ENCODE assay signal across 8 mouse cellular contexts in the genomic region with DNA sequence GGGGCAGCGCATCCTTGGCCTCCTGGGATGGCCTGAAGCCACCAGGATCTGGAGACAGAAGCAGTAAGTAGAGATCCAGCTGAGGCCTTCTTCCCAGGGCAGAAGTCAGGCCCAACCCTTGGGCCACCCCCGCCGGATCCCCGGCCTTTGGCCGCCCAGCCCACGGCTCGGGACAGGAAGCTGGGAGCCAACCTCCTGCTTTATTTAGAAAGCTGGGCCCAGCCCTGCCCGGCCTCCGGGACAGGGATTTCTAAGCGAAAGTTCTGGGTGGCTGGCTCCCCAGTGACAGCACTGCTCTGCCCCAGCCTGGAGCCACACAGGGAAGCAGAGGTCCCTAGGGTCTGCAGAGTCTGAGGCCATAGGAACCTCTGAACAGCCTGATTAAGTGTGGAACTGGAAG. TPM values are rescaled to one million over a fixed set of nuclear protein-coding genes. Genes with fewer than 3 reads are reported as not detected.
DNase-seq lines count a peak whose midpoint lies in the region; ATAC-seq and TF ChIP-seq lines count a peak whose summit lies in the region.

No protein-coding gene starts in this region.

- H3K4me2 ChIP-seq in heart, embryonic 15.5 days, result peak overlapping the region; percentile 23
- 0 out of 2 replicates have a peak overlapping the region, but pooled peaks have one; percentile 3 for H3K4me2 ChIP-seq in midbrain, embryonic 14.5 days (ENCODE audit: low read length)

- no peaks in the 10 kb centered on the region for H3K36me3 ChIP-seq in testis, adult 2 months (ENCODE audit: control insufficient read depth, insufficient read depth, low read length)
- H3K36me3 ChIP-seq in heart, embryonic 15.5 days, result no peaks in the 10 kb centered on the region
- 0 out of 2 replicates have a peak, but pooled peaks cover 6% of the 10 kb centered on the region for H3K36me3 ChIP-seq in midbrain, embryonic 14.5 days (ENCODE audit: control insufficient read depth, insufficient read depth, low read length)

- no peaks in the 10 kb centered on the region for H3K27me3 ChIP-seq in testis, adult 2 months (ENCODE audit: control insufficient read depth, insufficient read depth, low read length)
- H3K27me3 ChIP-seq in heart, embryonic 15.5 days, result no peaks in the 10 kb centered on the region
- H3K27me3 ChIP-seq in midbrain, embryonic 14.5 days (ENCODE audit: control insufficient read depth, insufficient read depth, low read length), result no peaks in the 10 kb centered on the region

- no peak for DNase-seq in testis, postnatal 10 days (ENCODE audit: low spot score)
- DNase-seq in kidney, postnatal 4 days, result peak; percentile 58 to 77
- no peak for DNase-seq in midbrain, embryonic 14.5 days
- no peak for DNase-seq in spleen, postnatal 4 days (ENCODE audit: low spot score in 2 of 2)
- no peak for DNase-seq in thymus, postnatal 14 days
- DNase-seq in right cerebral cortex, adult 18-20 months, result no peak

- ATAC-seq in heart, embryonic 15.5 days (replicated peaks; ENCODE audit: insufficient number of reproducible peaks, insufficient read depth, low FRiP score, low read depth), result no peak
- no peak for ATAC-seq in midbrain, embryonic 14.5 days (ENCODE audit: low FRiP score, low TSS enrichment)

- H3K4me3 ChIP-seq in testis, adult 2 months (ENCODE audit: control insufficient read depth, low read depth, low read length), result no peak overlapping the region
- no peak overlapping the region for H3K4me3 ChIP-seq in heart, embryonic 15.5 days
- H3K4me3 ChIP-seq in midbrain, embryonic 14.5 days (replicated peaks; ENCODE audit: low read depth, low read length), result no peak overlapping the region

- peak overlapping the region; percentile 36; the same call in 1 of the 2 replicates for H3K27ac ChIP-seq in testis, adult 2 months (ENCODE audit: control insufficient read depth, insufficient read depth, low read depth, low read length)
- H3K27ac ChIP-seq in heart, embryonic 15.5 days, result peak overlapping the region; percentile 32; the same call in 1 of the 2 replicates
- no peak overlapping the region for H3K27ac ChIP-seq in midbrain, embryonic 14.5 days (replicated peaks; ENCODE audit: low read depth, low read length)

- no peak for TF ChIP-seq CTCF in testis, adult 2 months (IDR thresholded peaks at IDR 0.05; ENCODE audit: control insufficient read depth, insufficient read depth, insufficient replicate concordance, low read depth, low read length)

- no peaks in the 10 kb centered on the region for H3K9me3 ChIP-seq in heart, embryonic 15.5 days (replicated peaks)
- H3K9me3 ChIP-seq in midbrain, embryonic 14.5 days (ENCODE audit: control insufficient read depth, low read length), result no peaks in the 10 kb centered on the region

- peaks cover 9% of the 10 kb centered on the region for H3K4me1 ChIP-seq in testis, adult 2 months (ENCODE audit: control insufficient read depth, insufficient read depth, low read length)
- peaks cover 36% of the 10 kb centered on the region for H3K4me1 ChIP-seq in heart, embryonic 15.5 days (replicated peaks)
- H3K4me1 ChIP-seq in midbrain, embryonic 14.5 days (ENCODE audit: control insufficient read depth, insufficient read depth, low read length), result peaks cover 24% of the 10 kb centered on the region

- peak overlapping the region; percentile 1; the same call in 1 of the 2 replicates for H3K9ac ChIP-seq in heart, embryonic 15.5 days
- peak overlapping the region; percentile 9; the same call in 1 of the 2 replicates for H3K9ac ChIP-seq in midbrain, embryonic 14.5 days (replicated peaks; ENCODE audit: low read length)

- no peak for TF ChIP-seq POLR2A in testis, adult 2 months (IDR thresholded peaks at IDR 0.05; ENCODE audit: control insufficient read depth, low read depth, low read length)

- 43% methylated on average over 10 of the region's 10 CpGs for WGBS in heart, embryonic 15.5 days
- WGBS in midbrain, embryonic 14.5 days, result 82% methylated on average over 10 of the region's 10 CpGs

RNA-seq across cellular contexts. Expression of a gene that starts 3.2 kb away (rescaled TPM):
- polyA plus RNA-seq in testis, adult 2 months (2012; rRNA removed), result 26.3 and 28.9 TPM in 2 replicates
- 52.1 and 64.1 TPM in 2 replicates for polyA plus RNA-seq in heart, embryonic 15.5 days (2015; fragmentation: Nextera tagmentation; extraction: Ambion mirVana)
- 86.7 and 102 TPM in 2 replicates for polyA plus RNA-seq in midbrain, embryonic 14.5 days (2014; fragmentation: Nextera tagmentation; extraction: Ambion mirVana)

RNA-seq across cellular contexts. Expression of a gene that starts 17.5 kb away (rescaled TPM):
- polyA plus RNA-seq in testis, adult 2 months (2012; rRNA removed), result 154 and 172 TPM in 2 replicates
- polyA plus RNA-seq in heart, embryonic 15.5 days (2015; fragmentation: Nextera tagmentation; extraction: Ambion mirVana), result 650 and 761 TPM in 2 replicates
- 485 and 707 TPM in 2 replicates for polyA plus RNA-seq in midbrain, embryonic 14.5 days (2014; fragmentation: Nextera tagmentation; extraction: Ambion mirVana)

RNA-seq across cellular contexts. Expression of a gene that starts 17.8 kb away (rescaled TPM):
- 1.0 and 1.2 TPM in 2 replicates for polyA plus RNA-seq in testis, adult 2 months (2012; rRNA removed)
- 0.64 and 1.6 TPM in 2 replicates for polyA plus RNA-seq in heart, embryonic 15.5 days (2015; fragmentation: Nextera tagmentation; extraction: Ambion mirVana)
- 0.69 and 0.88 TPM in 2 replicates for polyA plus RNA-seq in midbrain, embryonic 14.5 days (2014; fragmentation: Nextera tagmentation; extraction: Ambion mirVana)

RNA-seq across cellular contexts. Expression of a gene that starts 32.6 kb away (rescaled TPM):
- 19.0 and 22.1 TPM in 2 replicates for polyA plus RNA-seq in testis, adult 2 months (2012; rRNA removed)
- polyA plus RNA-seq in heart, embryonic 15.5 days (2015; fragmentation: Nextera tagmentation; extraction: Ambion mirVana), result 23.6 and 29.3 TPM in 2 replicates
- 20.4 and 25.7 TPM in 2 replicates for polyA plus RNA-seq in midbrain, embryonic 14.5 days (2014; fragmentation: Nextera tagmentation; extraction: Ambion mirVana)

RNA-seq across cellular contexts. Expression of a gene that starts 41.9 kb away (rescaled TPM):
- 0.04 and 0.13 TPM in 2 replicates for polyA plus RNA-seq in testis, adult 2 months (2012; rRNA removed)
- polyA plus RNA-seq in heart, embryonic 15.5 days (2015; fragmentation: Nextera tagmentation; extraction: Ambion mirVana), result 0.47 and 1.5 TPM in 2 replicates
- 0.34 and 0.47 TPM in 2 replicates for polyA plus RNA-seq in midbrain, embryonic 14.5 days (2014; fragmentation: Nextera tagmentation; extraction: Ambion mirVana)

Comparison
In these comparisons a context has a peak if more than half of its experiments do, and no peak if none do; other contexts are left out.
1. DNase-seq: peak in kidney, postnatal 4 days (2 of 2); none in testis, postnatal 10 days (single experiment), midbrain, embryonic 14.5 days (single experiment), spleen, postnatal 4 days (0 of 2), thymus, postnatal 14 days (single experiment) and right cerebral cortex, adult 18-20 months (single experiment).